Mouse (Mus musculus): ENCODE results near the gene Nifk.

Nifk gene

GRCm38 (mm10) chr1:118380105-118380786 is 58.6 kb downstream of the Nifk start:
- no peak for DNase-seq (ENCODE audit: low read depth, low spot score)
